Mouse (Mus musculus): ENCODE data around the gene Sv2c. TPM values are rescaled to one million over a fixed set of nuclear protein-coding genes. Genes with fewer than 3 reads are reported as not detected.

Sv2c gene
- polyA plus RNA-seq, 1 experiment from 2014 or later, result 1.6 TPM

- no peak overlapping the region for H3K4me2 ChIP-seq (replicated peaks; ENCODE audit: low read depth)
- H3K27me3 ChIP-seq (ENCODE audit: control insufficient read depth, insufficient read depth, low read length), result no peaks in the 10 kb centered on the region
- H3K4me1 ChIP-seq (replicated peaks; ENCODE audit: control insufficient read depth, insufficient read depth), result 0 out of 2 replicates have a peak, but pooled peaks cover 4% of the 10 kb centered on the region
- no peak for TF ChIP-seq EP300 (optimal IDR thresholded peaks at IDR 0.05)
- TF ChIP-seq CTCF (IDR thresholded peaks at IDR 0.05; ENCODE audit: low read depth), result no peak
- 61% methylated on average over 8 of the region's 8 CpGs for WGBS
- no peaks in the 10 kb centered on the region for H3K36me3 ChIP-seq (ENCODE audit: control insufficient read depth, insufficient read depth, low read length)
- DNase-seq (ENCODE audit: low spot score) (no peak), ATAC-seq (ENCODE audit: low FRiP score, low TSS enrichment) (no peak)
- no peak overlapping the region for H3K9ac ChIP-seq (ENCODE audit: low read length)
- H3K4me3 ChIP-seq (ENCODE audit: low read depth, low read length), result no peak overlapping the region
- H3K27ac ChIP-seq (replicated peaks), result no peak overlapping the region
- H3K9me3 ChIP-seq (ENCODE audit: control insufficient read depth, low read length), result no peaks in the 10 kb centered on the region
Measured at GRCm38 (mm10) chr13:95964226-95964625, 168.2 kb downstream of the Sv2c start.

- Histone ChIP-seq H3K36me3 (ENCODE audit: control insufficient read depth, insufficient read depth, low read length) (no peaks in the 10 kb centered on the region), H3K27ac (replicated peaks) (no peak overlapping the region), H3K4me1 (replicated peaks; ENCODE audit: control insufficient read depth, insufficient read depth) (0 out of 2 replicates have a peak, but pooled peaks cover 4% of the 10 kb centered on the region), H3K27me3 (ENCODE audit: control insufficient read depth, insufficient read depth, low read length) (no peaks in the 10 kb centered on the region), H3K4me3 (ENCODE audit: low read depth, low read length) (no peak overlapping the region), H3K9me3 (ENCODE audit: control insufficient read depth, low read length) (no peaks in the 10 kb centered on the region), H3K9ac (ENCODE audit: low read length) (no peak overlapping the region), H3K4me2 (replicated peaks; ENCODE audit: low read depth) (no peak overlapping the region)
- ATAC-seq (ENCODE audit: low FRiP score, low TSS enrichment) (no peak), DNase-seq (ENCODE audit: low spot score) (no peak)
- WGBS, result 76% methylated on average over 1 of the region's 1 CpGs
- no peak for TF ChIP-seq CTCF (IDR thresholded peaks at IDR 0.05; ENCODE audit: low read depth)
- no peak for TF ChIP-seq EP300 (optimal IDR thresholded peaks at IDR 0.05)
Measured at GRCm38 (mm10) chr13:95963671-95964070, 168.7 kb downstream of the Sv2c start.

GRCm38 (mm10) chr13:95961905-95962304 is 170.5 kb downstream of the Sv2c start:
- no peak for ATAC-seq (ENCODE audit: low FRiP score, low TSS enrichment)
- no peaks in the 10 kb centered on the region for H3K9me3 ChIP-seq (ENCODE audit: control insufficient read depth, low read length)
- DNase-seq (ENCODE audit: low spot score), result no peak
- 32% methylated on average over 7 of the region's 7 CpGs for WGBS
- H3K4me2 ChIP-seq (replicated peaks; ENCODE audit: low read depth), result peak overlapping the region; percentile 79
- H3K9ac ChIP-seq (ENCODE audit: low read length), result no peak overlapping the region
- H3K36me3 ChIP-seq (ENCODE audit: control insufficient read depth, insufficient read depth, low read length), result no peaks in the 10 kb centered on the region
- no peaks in the 10 kb centered on the region for H3K27me3 ChIP-seq (ENCODE audit: control insufficient read depth, insufficient read depth, low read length)
- H3K4me1 ChIP-seq (replicated peaks; ENCODE audit: control insufficient read depth, insufficient read depth), result 0 out of 2 replicates have a peak, but pooled peaks cover 4% of the 10 kb centered on the region
- no peak for TF ChIP-seq CTCF (IDR thresholded peaks at IDR 0.05; ENCODE audit: low read depth)
- TF ChIP-seq EP300 (optimal IDR thresholded peaks at IDR 0.05), result no peak
- no peak overlapping the region for H3K27ac ChIP-seq (replicated peaks)
- H3K4me3 ChIP-seq (ENCODE audit: low read depth, low read length), result no peak overlapping the region

- DNase-seq (ENCODE audit: low spot score), result peak; percentile 31
- 0 out of 2 replicates have a peak, but pooled peaks cover 4% of the 10 kb centered on the region for H3K4me1 ChIP-seq (replicated peaks; ENCODE audit: control insufficient read depth, insufficient read depth)
- peak overlapping the region; percentile 42 for H3K4me3 ChIP-seq (ENCODE audit: low read depth, low read length)
- H3K27ac ChIP-seq (replicated peaks), result peak overlapping the region; percentile 63
- ATAC-seq (ENCODE audit: low FRiP score, low TSS enrichment), result 0 out of 2 replicates have a peak, but pooled peaks have one; percentile 30
- H3K36me3 ChIP-seq (ENCODE audit: control insufficient read depth, insufficient read depth, low read length), result no peaks in the 10 kb centered on the region
- H3K9ac ChIP-seq (ENCODE audit: low read length), result peak overlapping the region; percentile 59
- H3K4me2 ChIP-seq (replicated peaks; ENCODE audit: low read depth), result peak overlapping the region; percentile 79
- no peaks in the 10 kb centered on the region for H3K9me3 ChIP-seq (ENCODE audit: control insufficient read depth, low read length)
- no peak for TF ChIP-seq EP300 (optimal IDR thresholded peaks at IDR 0.05)
- TF ChIP-seq CTCF (IDR thresholded peaks at IDR 0.05; ENCODE audit: low read depth), result no peak
- WGBS, result 15% methylated on average over 29 of the region's 29 CpGs
- H3K27me3 ChIP-seq (ENCODE audit: control insufficient read depth, insufficient read depth, low read length), result no peaks in the 10 kb centered on the region
Measured at GRCm38 (mm10) chr13:95961191-95961791, 171.1 kb downstream of the Sv2c start.

- no peaks in the 10 kb centered on the region for H3K36me3 ChIP-seq (ENCODE audit: control insufficient read depth, insufficient read depth, low read length)
- peak overlapping the region; percentile 59 for H3K9ac ChIP-seq (ENCODE audit: low read length)
- ATAC-seq (ENCODE audit: low FRiP score, low TSS enrichment) (peak; percentile 20; the same call in 1 of the 2 replicates), DNase-seq (ENCODE audit: low spot score) (no peak)
- no peaks in the 10 kb centered on the region for H3K27me3 ChIP-seq (ENCODE audit: control insufficient read depth, insufficient read depth, low read length)
- H3K27ac ChIP-seq (replicated peaks), result peak overlapping the region; percentile 65; the same call in 1 of the 2 replicates
- H3K4me2 ChIP-seq (replicated peaks; ENCODE audit: low read depth), result peak overlapping the region; percentile 79
- 5% methylated on average over 10 of the region's 10 CpGs for WGBS
- TF ChIP-seq CTCF (IDR thresholded peaks at IDR 0.05; ENCODE audit: low read depth) (no peak), EP300 (optimal IDR thresholded peaks at IDR 0.05) (no peak)
- H3K4me1 ChIP-seq (replicated peaks; ENCODE audit: control insufficient read depth, insufficient read depth), result 0 out of 2 replicates have a peak, but pooled peaks cover 4% of the 10 kb centered on the region
- H3K4me3 ChIP-seq (ENCODE audit: low read depth, low read length), result peak overlapping the region; percentile 42
- no peaks in the 10 kb centered on the region for H3K9me3 ChIP-seq (ENCODE audit: control insufficient read depth, low read length)
Measured at GRCm38 (mm10) chr13:95960477-95961185, 171.7 kb downstream of the Sv2c start.

All from stomach, postnatal 0 days (tissue).